Mouse (Mus musculus) spleen, adult 2 months (tissue): ENCODE results near the gene Grm1.

Experiments used
- CTCF ChIP-seq: fragments of 200-500 bp; IDR thresholded peaks from 2 replicates; pipeline ENCODE4 v1.5.1; 2011; ENCODE audit warnings: mild to moderate bottlenecking, inconsistent platforms; ENCODE audit not compliant: insufficient read depth, insufficient read length, insufficient replicate concordance; ENCODE audit errors: extremely low read depth
- POLR2A ChIP-seq: fragments of 200-500 bp; IDR thresholded peaks from 2 replicates; pipeline ENCODE4 v1.6.1; 2011; ENCODE audit warnings: low read depth, low read length, inconsistent platforms

DNA sequence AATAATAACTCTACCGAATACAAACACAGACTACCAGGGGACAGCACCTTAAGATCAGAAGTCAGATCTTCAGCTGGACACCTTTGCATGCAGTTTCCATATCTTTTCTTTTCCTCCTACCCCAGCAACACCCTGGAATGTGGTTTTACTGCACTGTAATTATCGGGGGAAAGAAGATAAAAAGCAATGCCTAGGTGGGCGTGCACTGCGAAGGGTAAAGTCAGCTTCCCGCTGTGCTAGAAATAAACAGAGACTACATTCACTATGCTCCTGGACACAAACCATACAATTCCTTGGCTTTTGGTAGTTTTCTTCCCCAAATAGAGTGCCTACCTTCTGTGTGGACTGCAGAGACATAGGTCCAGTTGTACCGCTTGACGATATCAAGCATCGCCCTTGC, 2.6 kb downstream of the Grm1 start:
- no peak for TF ChIP-seq CTCF
- TF ChIP-seq POLR2A, result no peak
